Comparison of ENCODE assay signal across 8 mouse cellular contexts in the genomic region with DNA sequence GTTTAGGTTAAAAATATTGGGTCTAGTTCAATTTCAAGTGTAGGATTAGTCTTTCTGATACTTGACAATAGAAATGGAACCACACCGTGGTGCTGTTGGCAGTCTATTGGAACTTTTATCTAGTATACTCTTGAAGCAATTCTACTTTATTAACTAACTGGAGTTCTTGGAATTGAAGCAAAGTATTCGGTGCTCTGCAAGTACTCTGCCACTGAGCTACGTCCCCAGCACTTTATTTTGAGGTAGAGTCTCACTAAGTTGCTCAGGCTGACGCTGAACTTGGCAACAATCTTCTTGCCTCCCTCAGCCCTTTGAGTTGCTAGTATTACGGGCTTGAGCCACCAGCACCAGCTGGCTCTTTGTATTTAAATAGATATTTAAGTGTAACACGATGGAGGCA. TPM values are rescaled to one million over a fixed set of nuclear protein-coding genes. Genes with fewer than 3 reads are reported as not detected.
DNase-seq lines count a peak whose midpoint lies in the region; ATAC-seq and TF ChIP-seq lines count a peak whose summit lies in the region.

No protein-coding gene starts in this region.

- peaks cover 15% of the 10 kb centered on the region; the same call in 1 of the 2 replicates for H3K36me3 ChIP-seq in E14TG2a.4 (ENCODE audit: insufficient read depth, low read length)
- no peaks in the 10 kb centered on the region for H3K36me3 ChIP-seq in forebrain, embryonic 14.5 days (ENCODE audit: control insufficient read depth, insufficient read depth, low read length)
- no peaks in the 10 kb centered on the region for H3K36me3 ChIP-seq in neural tube, embryonic 15.5 days

- DNase-seq in gastrocnemius, postnatal 10 days = peak; percentile 17
- no peak for DNase-seq in gastrocnemius, postnatal 36 days
- peak; percentile 51 for DNase-seq in forebrain, embryonic 14.5 days (ENCODE audit: low spot score)
- DNase-seq in kidney, postnatal 14 days = peak; percentile 24
- no peak for DNase-seq in spleen, postnatal 4 days (ENCODE audit: low spot score in 2 of 2)
- no peak for DNase-seq in testis, postnatal 10 days (ENCODE audit: low spot score)

- intact Hi-C loops in gastrocnemius, postnatal 36 days (cut with DNase I) = loop anchor here (2.0 kb wide), 2 partner anchors 31 to 97 kb away; partner anchors contain the start of gene Usf3

- no peaks in the 10 kb centered on the region for H3K27me3 ChIP-seq in E14TG2a.4 (ENCODE audit: insufficient read depth, low read length)
- no peaks in the 10 kb centered on the region for H3K27me3 ChIP-seq in forebrain, embryonic 14.5 days (replicated peaks; ENCODE audit: control insufficient read depth, insufficient read depth, low read length)
- H3K27me3 ChIP-seq in neural tube, embryonic 15.5 days (replicated peaks) = no peaks in the 10 kb centered on the region

- no peak for TF ChIP-seq CTCF in E14TG2a.4 (conservative IDR thresholded peaks at IDR 0.05; ENCODE audit: low read length)

- no peaks in the 10 kb centered on the region for H3K9me3 ChIP-seq in E14TG2a.4 (ENCODE audit: low read length)
- H3K9me3 ChIP-seq in forebrain, embryonic 14.5 days (replicated peaks; ENCODE audit: control insufficient read depth, low read length) = no peaks in the 10 kb centered on the region
- no peaks in the 10 kb centered on the region for H3K9me3 ChIP-seq in neural tube, embryonic 15.5 days (replicated peaks)

- H3K4me1 ChIP-seq in E14TG2a.4 (replicated peaks; ENCODE audit: low read depth, low read length) = peaks cover 49% of the 10 kb centered on the region
- peaks cover 16% of the 10 kb centered on the region for H3K4me1 ChIP-seq in forebrain, embryonic 14.5 days (ENCODE audit: control insufficient read depth, insufficient read depth, low read length)
- peaks cover 25% of the 10 kb centered on the region for H3K4me1 ChIP-seq in neural tube, embryonic 15.5 days

- peak overlapping the region; percentile 99 for H3K4me3 ChIP-seq in E14TG2a.4 (replicated peaks; ENCODE audit: low read length)
- peak overlapping the region; percentile 77; the same call in 1 of the 2 replicates for H3K4me3 ChIP-seq in forebrain, embryonic 14.5 days (ENCODE audit: low read depth, low read length)
- 0 out of 2 replicates have a peak overlapping the region, but pooled peaks have one; percentile 6 for H3K4me3 ChIP-seq in neural tube, embryonic 15.5 days (replicated peaks)

- peak overlapping the region; percentile 63; the same call in 1 of the 2 replicates for H3K4me2 ChIP-seq in forebrain, embryonic 14.5 days (ENCODE audit: low read length)
- H3K4me2 ChIP-seq in neural tube, embryonic 15.5 days = peak overlapping the region; percentile 72

- 32% methylated on average over 6 of the region's 6 CpGs for WGBS in forebrain, embryonic 14.5 days
- WGBS in neural tube, embryonic 15.5 days = 42% methylated on average over 6 of the region's 6 CpGs

- no peak for ATAC-seq in forebrain, embryonic 14.5 days
- ATAC-seq in neural tube, embryonic 15.5 days (ENCODE audit: low FRiP score) = no peak

- H3K9ac ChIP-seq in forebrain, embryonic 14.5 days (ENCODE audit: low read length) = no peak overlapping the region
- no peak overlapping the region for H3K9ac ChIP-seq in neural tube, embryonic 15.5 days (replicated peaks)

- H3K27ac ChIP-seq in forebrain, embryonic 14.5 days (ENCODE audit: low read depth, low read length) = no peak overlapping the region
- no peak overlapping the region for H3K27ac ChIP-seq in neural tube, embryonic 15.5 days (replicated peaks)

RNA-seq across cellular contexts. Expression of gene Naa50, which starts 1.9 kb away (rescaled TPM):
- total RNA-seq in gastrocnemius, postnatal 10 days (2021) = 100 to 1,000 TPM; 231 to 242 TPM
- 100 to 1,000 TPM; 161 to 167 TPM for total RNA-seq in gastrocnemius, postnatal 36 days (2021)
- 39.6 and 44.8 TPM in 2 replicates for polyA plus RNA-seq in forebrain, embryonic 14.5 days (2014; fragmentation: Nextera tagmentation; extraction: Ambion mirVana)
- 64.2 and 72.0 TPM in 2 replicates for polyA plus RNA-seq in neural tube, embryonic 15.5 days (2015; fragmentation: Nextera tagmentation; extraction: Ambion mirVana)

RNA-seq across cellular contexts. Expression of gene Atp6v1a, which starts 2.0 kb away (rescaled TPM):
- total RNA-seq in gastrocnemius, postnatal 10 days (2021) = 10 to 100 TPM; 40.0 to 45.3 TPM
- total RNA-seq in gastrocnemius, postnatal 36 days (2021) = 10 to 100 TPM; 20.5 to 21.6 TPM
- polyA plus RNA-seq in forebrain, embryonic 14.5 days (2014; fragmentation: Nextera tagmentation; extraction: Ambion mirVana) = 125 and 127 TPM in 2 replicates
- polyA plus RNA-seq in neural tube, embryonic 15.5 days (2015; fragmentation: Nextera tagmentation; extraction: Ambion mirVana) = 138 and 139 TPM in 2 replicates

RNA-seq across cellular contexts. Expression of gene Usf3, which starts 31.6 kb away (rescaled TPM):
- total RNA-seq in gastrocnemius, postnatal 10 days (2021) = 10 to 100 TPM; 35.8 to 40.6 TPM
- total RNA-seq in gastrocnemius, postnatal 36 days (2021) = 10 to 100 TPM; 33.2 to 35.6 TPM
- 4.3 and 4.6 TPM in 2 replicates for polyA plus RNA-seq in forebrain, embryonic 14.5 days (2014; fragmentation: Nextera tagmentation; extraction: Ambion mirVana)
- 2.5 TPM in 2 replicates for polyA plus RNA-seq in neural tube, embryonic 15.5 days (2015; fragmentation: Nextera tagmentation; extraction: Ambion mirVana)

Comparison
In these comparisons a context has a peak if more than half of its experiments do, and no peak if none do; other contexts are left out.
1. DNase-seq: peak in gastrocnemius, postnatal 10 days (single experiment), forebrain, embryonic 14.5 days (single experiment) and kidney, postnatal 14 days (single experiment); none in gastrocnemius, postnatal 36 days (0 of 2), spleen, postnatal 4 days (0 of 2) and testis, postnatal 10 days (single experiment).
2. H3K4me3 ChIP-seq: peak in every context shown above with its lines; median percentile 99 in E14TG2a.4; 77 in forebrain, embryonic 14.5 days; 6 in neural tube, embryonic 15.5 days.